Mouse (Mus musculus) MEL (cell line): Measurements from ENCODE around the gene Mtcl1. TPM values are rescaled to one million over a fixed set of nuclear protein-coding genes. Genes with fewer than 3 reads are reported as not detected.

Experiments used
- DNase-seq: peaks from one replicate; pipeline ENCODE4 v3.0.0; 2011; ENCODE audit warnings: low read depth, low spot score
- H3K27ac ChIP-seq: 2 replicates; pipeline ENCODE4 v1.5.1; 2012; ENCODE audit warnings: low read depth, mild to moderate bottlenecking, control low read depth, low read length, moderate library complexity; ENCODE audit not compliant: control insufficient read depth
- H3K27me3 ChIP-seq, 2 experiments: fragments of 150-350 bp in 1 of 2; sonication (generic) in 1 of 2; 2 replicates each; pipeline ENCODE4 v1.6.1; 2012; ENCODE audit warnings: low read length in 2 of 2, mild to moderate bottlenecking in 2 of 2, improper control_type of control experiment in 1 of 2, moderate library complexity in 1 of 2; ENCODE audit not compliant: insufficient read depth in 2 of 2, control insufficient read depth in 1 of 2
- H3K36me3 ChIP-seq, 2 experiments: 2 replicates each; pipeline ENCODE4 v1.6.1; 2012 to 2014; ENCODE audit warnings: low read length in 2 of 2, improper control_type of control experiment in 1 of 2, inconsistent platforms in 1 of 2, mild to moderate bottlenecking in 1 of 2; ENCODE audit not compliant: insufficient read depth in 2 of 2, control insufficient read depth in 1 of 2
- H3K4me1 ChIP-seq, 2 experiments: fragments of 150-350 bp in 1 of 2; sonication (generic) in 1 of 2; 2 replicates each; pipeline ENCODE4 v1.6.1; 2012; ENCODE audit warnings: low read length in 2 of 2, improper control_type of control experiment in 1 of 2, mild to moderate bottlenecking in 1 of 2; ENCODE audit not compliant: insufficient read depth in 2 of 2, control insufficient read depth in 1 of 2
- H3K4me3 ChIP-seq, 2 experiments: fragments of 150-350 bp in 1 of 2; sonication (generic) in 1 of 2; 2 replicates each; pipeline ENCODE4 v1.5.1; 2012; ENCODE audit warnings: low read depth in 2 of 2, low read length in 2 of 2, mild to moderate bottlenecking in 2 of 2, moderate library complexity in 2 of 2, control low read depth in 1 of 2, improper control_type of control experiment in 1 of 2; ENCODE audit not compliant: control insufficient read depth in 1 of 2, insufficient read depth in 1 of 2
- H3K79me2 ChIP-seq: 2 replicates; pipeline ENCODE4 v1.6.1; 2012; ENCODE audit warnings: mild to moderate bottlenecking, low read length, moderate library complexity; ENCODE audit not compliant: control insufficient read depth, poor library complexity, insufficient read depth
- H3K9ac ChIP-seq: 2 replicates; pipeline ENCODE4 v1.6.1; 2012; ENCODE audit warnings: low read depth, mild to moderate bottlenecking, control low read depth, low read length, moderate library complexity; ENCODE audit not compliant: control insufficient read depth, poor library complexity, severe bottlenecking
- H3K9me3 ChIP-seq: fragments of 150-350 bp; sonication (generic); replicated peaks from 2 replicates; pipeline ENCODE4 v1.6.1; 2012; ENCODE audit warnings: mild to moderate bottlenecking, low read length, improper control_type of control experiment, moderate library complexity; ENCODE audit not compliant: insufficient read depth
- CHD2 ChIP-seq: IDR thresholded peaks from 2 replicates; pipeline ENCODE4 v1.6.1; 2011; ENCODE audit warnings: low read length, improper control_type of control experiment
- CTCF ChIP-seq, 3 experiments: IDR thresholded peaks in 2 of 3; conservative IDR thresholded peaks in 1 of 3; 2 replicates each; pipeline ENCODE4 v1.5.1; 2011 to 2012; ENCODE audit warnings: low read length in 3 of 3, low read depth in 2 of 3, mild to moderate bottlenecking in 2 of 3, improper control_type of control experiment in 1 of 3, inconsistent platforms in 1 of 3, mixed read lengths in 1 of 3, moderate library complexity in 1 of 3; ENCODE audit not compliant: control insufficient read depth in 1 of 3, insufficient read depth in 1 of 3, poor library complexity in 1 of 3, severe bottlenecking in 1 of 3
- E2F4 ChIP-seq: IDR thresholded peaks from 2 replicates; pipeline ENCODE4 v1.6.1; 2011; ENCODE audit warnings: low read depth, low read length, improper control_type of control experiment, borderline replicate concordance
- ELF1 ChIP-seq: IDR thresholded peaks from 2 replicates; pipeline ENCODE4 v1.6.1; 2014; ENCODE audit warnings: low read depth, mild to moderate bottlenecking, inconsistent platforms, low read length, improper control_type of control experiment, moderate library complexity
- GABPA ChIP-seq: IDR thresholded peaks from 2 replicates; pipeline ENCODE4 v1.6.1; 2012; ENCODE audit warnings: low read depth, mild to moderate bottlenecking, inconsistent platforms, low read length, improper control_type of control experiment, moderate library complexity
- HCFC1 ChIP-seq: IDR thresholded peaks from 2 replicates; pipeline ENCODE4 v1.6.1; 2012; ENCODE audit warnings: low read depth, mild to moderate bottlenecking, inconsistent platforms, low read length, improper control_type of control experiment, moderate library complexity
- KAT2A ChIP-seq: conservative IDR thresholded peaks from 2 replicates; pipeline ENCODE4 v1.6.1; 2012; ENCODE audit warnings: low read depth, low read length, improper control_type of control experiment, inconsistent platforms
- MAFK ChIP-seq: IDR thresholded peaks from 2 replicates; pipeline ENCODE4 v1.6.1; 2011; ENCODE audit warnings: low read depth, mild to moderate bottlenecking, low read length, improper control_type of control experiment, borderline replicate concordance
- MAZ ChIP-seq: IDR thresholded peaks from 2 replicates; pipeline ENCODE4 v1.6.1; 2012; ENCODE audit warnings: low read depth, mild to moderate bottlenecking, inconsistent platforms, low read length, improper control_type of control experiment
- NELFE ChIP-seq: IDR thresholded peaks from 2 replicates; pipeline ENCODE4 v1.6.1; 2011; ENCODE audit warnings: low read depth, low read length, improper control_type of control experiment
- NRF1 ChIP-seq: IDR thresholded peaks from 2 replicates; pipeline ENCODE4 v1.6.1; 2014; ENCODE audit warnings: low read depth, mild to moderate bottlenecking, inconsistent platforms, low read length, improper control_type of control experiment, moderate library complexity; ENCODE audit not compliant: poor library complexity, insufficient read depth, severe bottlenecking
- POLR2A ChIP-seq, 2 experiments: IDR thresholded peaks; 2 replicates each; pipeline ENCODE4 v1.6.1; 2011 to 2012; ENCODE audit warnings: low read length in 2 of 2, mild to moderate bottlenecking in 2 of 2, control low read depth in 1 of 2, improper control_type of control experiment in 1 of 2, low read depth in 1 of 2, moderate library complexity in 1 of 2; ENCODE audit not compliant: control insufficient read depth in 1 of 2, insufficient read depth in 1 of 2, poor library complexity in 1 of 2
- POLR2AphosphoS2 ChIP-seq: IDR thresholded peaks from 2 replicates; pipeline ENCODE4 v1.6.1; 2011; ENCODE audit warnings: low read length, improper control_type of control experiment
- POLR2AphosphoS5 ChIP-seq: IDR thresholded peaks from 2 replicates; pipeline ENCODE4 v1.6.1; 2012; ENCODE audit warnings: low read depth, borderline replicate concordance, mild to moderate bottlenecking, inconsistent platforms, low read length, moderate library complexity, mixed read lengths
- RAD21 ChIP-seq: IDR thresholded peaks from 2 replicates; pipeline ENCODE4 v1.6.1; 2011; ENCODE audit warnings: mild to moderate bottlenecking, low read depth, low read length, improper control_type of control experiment
- SIN3A ChIP-seq: IDR thresholded peaks from 2 replicates; pipeline ENCODE4 v1.6.1; 2012; ENCODE audit warnings: low read length, improper control_type of control experiment, inconsistent platforms
- TBP ChIP-seq: IDR thresholded peaks from 2 replicates; pipeline ENCODE4 v1.8.0; 2011; ENCODE audit warnings: low read depth, low read length, improper control_type of control experiment
- UBTF ChIP-seq: IDR thresholded peaks from 2 replicates; pipeline ENCODE4 v1.6.1; 2012; ENCODE audit warnings: low read depth, mild to moderate bottlenecking, inconsistent platforms, low read length, improper control_type of control experiment, moderate library complexity, borderline replicate concordance; ENCODE audit not compliant: insufficient read depth
- USF1 ChIP-seq: IDR thresholded peaks from 2 replicates; pipeline ENCODE4 v1.6.1; 2014; ENCODE audit warnings: low read depth, mild to moderate bottlenecking, inconsistent platforms, low read length, improper control_type of control experiment, moderate library complexity
- USF2 ChIP-seq, 2 experiments: IDR thresholded peaks; 2 replicates each; pipeline ENCODE4 v1.6.1; 2011 to 2012; ENCODE audit warnings: improper control_type of control experiment in 2 of 2, low read length in 2 of 2, borderline replicate concordance in 1 of 2, inconsistent platforms in 1 of 2, low read depth in 1 of 2, mild to moderate bottlenecking in 1 of 2; ENCODE audit not compliant: insufficient read depth in 1 of 2
- polyA plus RNA-seq, 2 experiments: library from polyadenylated mRNA; stranded (reverse) in 1 of 2; unstranded in 1 of 2; fragments of >175 nt in 1 of 2; fragments of >200 nt in 1 of 2; gene quantifications; 2 replicates each; pipeline versions ENCODE4 v1.2.1 to v1.2.4; 2012; ENCODE audit warnings: low replicate concordance in 2 of 2, low read depth in 1 of 2; ENCODE audit not compliant: insufficient read length in 2 of 2, insufficient read depth in 1 of 2, missing spikeins in 1 of 2
- total RNA-seq: library from RNA; depleted of rRNA; stranded (reverse); fragments of 300-350 nt; gene quantifications from 2 replicates; pipeline ENCODE4 v1.2.3, GENCODE M21; 2012

The Mtcl1 gene
- total and polyA plus RNA-seq, 3 experiments = not detected

GRCm38 (mm10) chr17:66409070-66409605 is 40.4 kb downstream of the Mtcl1 start:
- DNase-seq = no peak
- Histone ChIP-seq H3K27me3 (no peaks in the 10 kb centered on the region), H3K4me3 (no peak overlapping the region), H3K36me3 (no peaks in the 10 kb centered on the region), H3K4me1 (no peaks in the 10 kb centered on the region), H3K79me2 (no peaks in the 10 kb centered on the region), H3K27ac (no peak overlapping the region), H3K9me3 (no peaks in the 10 kb centered on the region), H3K9ac (no peak overlapping the region)
- TF ChIP-seq NELFE (no peak), CHD2 (no peak), MAFK (no peak), MAZ (no peak), USF2 (IDR thresholded peaks at IDR 0.05; ENCODE audit: borderline replicate concordance in 1 of 2, insufficient read depth in 1 of 2, low read depth in 1 of 2, low read length in 2 of 2) (no peak), POLR2AphosphoS5 (no peak), HCFC1 (no peak), CTCF (IDR thresholded peaks at IDR 0.05 in 2 of 3, conservative IDR thresholded peaks at IDR 0.05 in 1 of 3; ENCODE audit: control insufficient read depth in 1 of 3, insufficient read depth in 1 of 3, low read depth in 2 of 3, low read length in 3 of 3, poor library complexity in 1 of 3, severe bottlenecking in 1 of 3) (no peak), TBP (no peak), NRF1 (no peak), UBTF (no peak)

DNA sequence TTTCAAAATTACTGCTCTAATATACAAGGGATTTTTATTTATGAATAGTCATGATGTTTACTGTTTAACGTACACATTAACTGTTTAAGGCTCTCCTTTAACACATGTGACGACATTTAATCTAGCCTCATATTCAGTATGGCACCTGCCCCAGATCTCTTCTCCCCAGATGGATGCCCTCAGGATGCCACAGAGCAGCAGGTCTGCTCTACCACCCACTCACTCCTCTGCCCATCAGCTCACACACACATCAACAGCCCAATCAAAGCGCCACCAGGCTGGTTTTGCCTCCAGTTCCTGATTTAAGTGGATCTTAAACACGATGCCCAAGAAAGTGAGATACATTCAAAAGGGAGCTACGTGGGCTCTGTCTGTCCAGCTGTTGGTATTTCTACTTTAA is 41.1 kb downstream of the Mtcl1 start:
- Histone ChIP-seq H3K36me3 (no peaks in the 10 kb centered on the region), H3K4me1 (no peaks in the 10 kb centered on the region), H3K79me2 (no peaks in the 10 kb centered on the region), H3K4me3 (no peak overlapping the region), H3K27ac (no peak overlapping the region), H3K9me3 (no peaks in the 10 kb centered on the region), H3K27me3 (no peaks in the 10 kb centered on the region)
- DNase-seq = no peak
- no peak for TF ChIP-seq UBTF
- TF ChIP-seq POLR2AphosphoS5 = no peak
- no peak for TF ChIP-seq POLR2A (IDR thresholded peaks at IDR 0.05; ENCODE audit: control insufficient read depth in 1 of 2, insufficient read depth in 1 of 2, low read depth in 1 of 2, low read length in 2 of 2, poor library complexity in 1 of 2)
- no peak for TF ChIP-seq KAT2A
- no peak for TF ChIP-seq GABPA
- TF ChIP-seq ELF1 = no peak
- TF ChIP-seq POLR2AphosphoS2 = no peak
- TF ChIP-seq USF2 (IDR thresholded peaks at IDR 0.05; ENCODE audit: borderline replicate concordance in 1 of 2, insufficient read depth in 1 of 2, low read depth in 1 of 2, low read length in 2 of 2) = no peak
- no peak for TF ChIP-seq RAD21
- TF ChIP-seq USF1 = no peak
- no peak for TF ChIP-seq SIN3A
- TF ChIP-seq E2F4 = no peak
- TF ChIP-seq, all 39 proteins: peak for 0
- no peak overlapping the region for H3K9ac ChIP-seq
